ENCODE assay signal across 9 mouse cellular contexts in the genomic region with DNA sequence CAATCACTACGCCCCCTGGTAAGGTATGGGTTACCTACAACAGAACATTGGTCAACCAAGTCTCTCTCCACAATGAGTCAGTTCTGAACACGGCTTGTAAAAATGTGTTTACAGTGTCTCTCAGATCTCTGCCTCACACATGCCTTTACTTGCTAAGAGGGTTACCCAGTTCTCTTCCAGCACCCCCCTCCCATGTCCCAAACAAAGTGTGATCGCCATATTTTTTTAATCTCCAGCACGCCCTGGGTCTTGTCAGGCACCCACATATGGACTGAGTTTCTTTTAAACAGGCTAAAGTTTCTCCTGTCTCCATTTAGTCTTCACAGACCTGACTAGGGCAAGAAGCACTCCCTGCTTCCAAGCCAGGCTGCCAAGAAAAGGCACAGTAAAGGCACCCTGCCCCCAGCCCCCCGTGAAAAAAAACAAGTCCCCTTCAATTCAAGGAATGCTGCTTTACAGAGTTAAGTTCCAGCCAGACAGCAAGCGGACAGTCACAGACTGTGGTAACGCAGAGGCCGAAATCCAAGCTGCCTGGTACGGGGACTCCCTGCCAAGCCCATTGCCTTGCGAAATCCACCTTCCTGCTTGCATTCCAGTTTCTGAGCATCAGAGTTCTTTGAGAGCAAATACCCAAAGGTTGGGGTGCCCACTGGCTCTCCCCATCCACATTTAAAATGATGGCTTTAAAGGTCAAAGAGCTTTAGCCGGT.
DNase-seq lines count a peak whose midpoint lies in the region; ATAC-seq and TF ChIP-seq lines count a peak whose summit lies in the region.
"Had no signal": no experiment of that assay in that cellular context is flagged by ENCODE, and none has a peak within 500 bp of the region (broad histone marks: within the 10 kb centered on the region; RNA-seq: fewer than 3 reads in every experiment).

No protein-coding gene starts in this region.

- no peak overlapping the region for H3K4me3 ChIP-seq in liver, embryonic 16.5 days (ENCODE audit: low read depth, low read length)
- no peak overlapping the region for H3K4me3 ChIP-seq in stomach, postnatal 0 days (ENCODE audit: low read depth, low read length)

- H3K9ac ChIP-seq in liver, embryonic 16.5 days (ENCODE audit: low read depth, low read length) = no peak overlapping the region
- H3K9ac ChIP-seq in stomach, postnatal 0 days (ENCODE audit: low read length) = no peak overlapping the region
- H3K9ac ChIP-seq: liver, embryonic 14.5 days had no signal

- WGBS in liver, embryonic 16.5 days (ENCODE audit: insufficient replicate concordance) = 54% methylated on average over 11 of the region's 11 CpGs
- 34% methylated on average over 11 of the region's 11 CpGs for WGBS in stomach, postnatal 0 days

- no peak for TF ChIP-seq EP300 in stomach, postnatal 0 days (optimal IDR thresholded peaks at IDR 0.05)

- peak; percentile 28; the same call in 1 of the 2 replicates for TF ChIP-seq CTCF in stomach, postnatal 0 days (IDR thresholded peaks at IDR 0.05; ENCODE audit: low read depth)

- no peaks in the 10 kb centered on the region for H3K4me1 ChIP-seq in liver, embryonic 16.5 days (ENCODE audit: control insufficient read depth, low read depth, low read length)
- peaks cover 8% of the 10 kb centered on the region; the same call in 1 of the 2 replicates for H3K4me1 ChIP-seq in stomach, postnatal 0 days (replicated peaks; ENCODE audit: control insufficient read depth, insufficient read depth)

- no peaks in the 10 kb centered on the region for H3K36me3 ChIP-seq in liver, embryonic 16.5 days (ENCODE audit: control insufficient read depth, insufficient read depth)
- H3K36me3 ChIP-seq in stomach, postnatal 0 days (ENCODE audit: control insufficient read depth, insufficient read depth, low read length) = no peaks in the 10 kb centered on the region

- H3K4me2 ChIP-seq in liver, embryonic 16.5 days (ENCODE audit: low read depth, low read length) = no peak overlapping the region
- H3K4me2 ChIP-seq in stomach, postnatal 0 days (replicated peaks; ENCODE audit: low read depth) = no peak overlapping the region; the same call in 1 of the 2 replicates

- DNase-seq in adrenal gland, adult 2 months = peak; percentile 47
- DNase-seq in adrenal gland, adult 8-10 months = no peak
- peak; percentile 35 for DNase-seq in kidney, postnatal 10 days
- DNase-seq in kidney, adult 9 months = no peak
- DNase-seq in stomach, postnatal 0 days (ENCODE audit: low spot score) = peak; percentile 25

- no peaks in the 10 kb centered on the region for H3K9me3 ChIP-seq in liver, embryonic 16.5 days (replicated peaks; ENCODE audit: control insufficient read depth, low read length)
- H3K9me3 ChIP-seq in stomach, postnatal 0 days (ENCODE audit: control insufficient read depth, low read length) = no peaks in the 10 kb centered on the region

- H3K27ac ChIP-seq in liver, embryonic 16.5 days (ENCODE audit: low read length) = no peak overlapping the region
- H3K27ac ChIP-seq in stomach, postnatal 0 days (replicated peaks) = peak overlapping the region; percentile 65
- H3K27ac ChIP-seq: liver, embryonic 14.5 days had no signal

- peak; percentile 47; the same call in 1 of the 2 replicates for ATAC-seq in liver, embryonic 16.5 days (ENCODE audit: low read depth)
- peak; percentile 75 for ATAC-seq in stomach, postnatal 0 days (ENCODE audit: low FRiP score, low TSS enrichment)
- no peak for ATAC-seq in CD4-positive, CD25-positive, alpha-beta regulatory T cell, adult 4 months
- ATAC-seq in granulocyte monocyte progenitor cell, adult 5-6 weeks (replicated peaks; ENCODE audit: poor library complexity, severe bottlenecking) = no peak

- no peaks in the 10 kb centered on the region for H3K27me3 ChIP-seq in liver, embryonic 16.5 days (ENCODE audit: control insufficient read depth, insufficient read depth, low read depth, low read length)
- no peaks in the 10 kb centered on the region for H3K27me3 ChIP-seq in stomach, postnatal 0 days (ENCODE audit: control insufficient read depth, insufficient read depth, low read length)

Comparison
In these comparisons a context has a peak if more than half of its experiments do, and no peak if none do; other contexts are left out.
1. DNase-seq: peak in adrenal gland, adult 2 months (single experiment), kidney, postnatal 10 days (single experiment) and stomach, postnatal 0 days (single experiment); none in adrenal gland, adult 8-10 months (single experiment) and kidney, adult 9 months (single experiment).
2. ATAC-seq: peak in liver, embryonic 16.5 days (single experiment) and stomach, postnatal 0 days (single experiment); none in CD4-positive, CD25-positive, alpha-beta regulatory T cell, adult 4 months (single experiment) and granulocyte monocyte progenitor cell, adult 5-6 weeks (single experiment).